Mouse (Mus musculus) thymus, adult 2 months (tissue): ENCODE measurements at regions not wholly inside any gene's neighbourhood (a gene's known extent, or its start where the extent isn't known, plus 50 kb on each side); places are given as distances from the start of the nearest gene placed in this dataset.

ENCODE experiments used
- CTCF ChIP-seq: fragments of 200-500 bp; IDR thresholded peaks from 2 replicates; pipeline ENCODE4 v1.5.1; 2012; ENCODE audit warnings: mild to moderate bottlenecking, control low read depth, low read length, moderate library complexity, borderline replicate concordance; ENCODE audit not compliant: control insufficient read depth, poor library complexity, insufficient read depth; ENCODE audit errors: extremely low read depth
- POLR2A ChIP-seq: fragments of 200-500 bp; IDR thresholded peaks from 2 replicates; pipeline ENCODE4 v1.6.1; 2012; ENCODE audit warnings: mild to moderate bottlenecking, low read length, control low read depth, moderate library complexity; ENCODE audit not compliant: control insufficient read depth, poor library complexity, insufficient read depth; ENCODE audit errors: extremely low read depth

DNA sequence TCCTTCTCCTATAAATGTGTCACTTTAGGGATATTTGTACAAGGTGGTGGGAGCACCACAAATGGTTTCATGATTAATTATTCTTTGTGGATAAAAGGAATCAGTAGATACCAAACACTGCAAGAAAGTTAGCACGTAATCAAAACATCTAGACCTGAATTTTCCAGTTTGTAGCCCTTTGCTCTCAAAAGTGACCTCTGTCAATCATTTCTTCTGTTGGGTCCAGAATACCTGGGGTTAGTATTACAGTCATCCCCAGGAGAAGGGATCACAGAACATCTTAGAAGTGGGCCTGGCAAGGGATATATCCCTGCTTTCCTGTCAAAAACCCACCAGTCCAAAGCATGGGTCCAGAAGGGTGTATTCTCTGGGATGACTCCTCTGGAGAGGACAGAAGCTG lies 122.1 kb upstream of the Zmiz1 start:
- no peak for TF ChIP-seq CTCF
- TF ChIP-seq POLR2A: no peak
